Mouse (Mus musculus) embryo, embryonic 9.5 days (tissue): ENCODE results near the gene Ndufa5.

Experiments used
- DNase-seq: peaks from one replicate; pipeline ENCODE4 v3.0.0-alpha.2; 2017; ENCODE audit errors: extremely low spot score

Gene Ndufa5

DNA sequence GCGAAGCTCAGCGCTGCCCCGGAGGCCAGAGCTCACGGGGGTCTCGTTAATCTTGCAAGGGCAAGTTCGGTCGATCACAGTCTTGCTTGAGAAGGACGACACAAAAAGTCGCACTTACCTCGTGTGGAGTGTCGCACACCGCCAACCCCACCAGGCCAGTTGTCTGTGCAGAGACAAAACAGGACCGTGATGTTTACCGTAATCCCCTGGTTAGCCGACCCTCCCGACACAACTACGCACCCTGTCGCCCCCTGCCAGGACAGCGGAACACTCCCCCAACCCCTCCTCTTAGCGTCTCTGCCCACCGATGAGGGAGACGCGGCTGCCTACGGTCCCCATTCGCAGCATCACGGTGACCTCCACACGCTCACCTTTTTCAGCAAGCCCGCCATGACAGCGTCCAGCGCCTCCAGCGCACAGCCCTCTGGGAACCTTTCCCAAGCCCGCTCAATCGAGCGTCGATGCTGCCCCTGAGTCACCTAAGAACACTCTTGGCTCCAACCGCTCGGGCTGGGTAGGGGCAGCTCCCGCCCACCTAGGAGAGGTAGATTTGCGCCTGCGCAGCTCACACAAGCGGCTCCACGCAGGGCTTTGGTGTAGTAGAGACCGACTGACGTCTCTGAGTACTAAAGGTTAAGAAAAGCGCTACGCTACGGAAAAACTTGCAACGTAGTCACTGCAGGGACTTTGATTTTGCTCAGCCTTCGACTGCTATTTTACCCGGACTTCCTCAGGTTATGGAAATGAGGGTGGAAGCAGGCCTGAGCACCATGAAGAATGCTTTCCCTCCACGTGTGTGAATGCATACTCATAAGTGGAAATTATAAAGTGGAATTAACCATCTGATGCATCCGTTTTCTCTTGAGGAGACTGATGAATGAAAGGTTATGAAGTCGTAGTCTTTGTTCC is at the start of gene Ndufa5:
Gene Ndufa5 (minus strand): TSS at position 859 of the 909 bp plus-strand sequence.
- DNase-seq, result peak; percentile 89

DNA sequence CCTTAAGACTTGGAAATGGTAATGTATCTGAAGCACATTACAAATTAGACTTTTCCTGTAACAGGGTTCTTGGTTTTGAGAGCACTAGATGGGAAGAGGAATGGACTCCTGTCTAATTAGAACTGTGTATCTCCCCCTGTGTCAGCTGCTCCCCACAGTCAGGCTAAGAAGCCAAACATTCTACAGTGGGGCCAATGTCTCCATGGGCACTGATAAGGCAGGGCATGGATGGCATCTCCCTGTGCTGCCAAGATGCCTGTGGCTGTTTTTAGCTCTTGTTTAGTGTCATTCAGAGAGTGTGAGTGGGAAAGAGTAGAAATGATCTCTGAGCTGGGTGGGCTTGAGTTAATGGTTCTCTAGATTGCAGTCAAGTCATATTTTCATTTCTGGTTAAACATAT is 45.5 kb upstream of the Ndufa5 start:
- DNase-seq, result no peak

DNA sequence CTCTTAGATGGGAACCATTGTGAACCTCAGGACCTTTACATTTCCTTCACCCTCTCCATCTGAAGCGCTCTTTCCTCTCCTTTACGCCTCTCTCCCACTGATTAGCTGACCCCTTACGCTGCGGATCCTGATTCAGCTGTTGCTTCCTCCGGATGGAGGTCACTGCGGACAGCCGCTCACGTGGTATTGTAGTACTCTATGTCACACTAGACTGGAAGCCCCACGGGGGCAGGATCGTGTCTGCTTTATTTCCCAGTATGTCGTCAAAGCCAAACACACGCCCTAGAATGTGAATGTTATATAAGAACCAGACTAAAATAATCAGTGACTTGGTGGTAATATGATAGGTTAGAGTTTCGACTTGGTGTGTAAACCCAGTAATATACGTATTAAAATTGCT is 44.6 kb upstream of the Ndufa5 start:
- no peak for DNase-seq

DNA sequence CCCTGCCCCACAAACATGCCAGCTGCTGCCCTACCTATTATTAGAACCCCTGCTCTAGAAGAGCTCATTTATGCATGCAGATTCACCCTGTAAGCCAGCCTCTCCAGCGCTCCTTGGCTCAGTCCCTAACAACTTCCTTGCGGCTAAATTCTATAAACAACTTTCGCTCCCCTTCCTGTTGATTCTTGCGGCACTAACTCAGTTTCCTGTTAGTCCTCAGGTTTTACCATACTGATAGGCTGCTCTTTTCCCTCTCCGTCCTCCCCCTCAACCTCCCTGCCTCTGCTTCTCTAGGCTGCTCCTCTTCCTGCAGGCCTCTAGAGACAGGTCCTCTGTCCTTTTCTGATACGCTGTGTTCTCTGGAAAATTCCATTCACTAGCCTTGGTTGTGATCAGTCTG is 43.3 kb upstream of the Ndufa5 start:
- DNase-seq, result no peak

DNA sequence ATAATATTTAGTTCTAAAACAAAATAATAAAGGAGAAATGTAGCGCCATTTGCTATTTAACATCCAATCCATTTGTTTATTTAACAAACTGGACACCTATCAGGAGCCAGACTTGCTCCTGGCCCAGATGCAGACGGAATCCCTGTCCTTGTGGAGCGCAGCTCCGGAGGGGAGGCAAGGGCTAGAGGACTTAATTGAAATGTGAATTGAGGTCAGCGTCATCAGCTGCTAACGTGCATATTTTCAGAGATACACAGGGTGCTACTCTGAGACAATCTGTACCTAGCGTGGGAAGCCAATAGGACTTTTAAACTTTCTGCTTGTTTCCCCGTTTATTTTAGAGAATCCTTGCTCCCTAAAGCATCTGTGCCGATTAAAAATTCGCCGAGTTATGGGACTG is 42.5 kb upstream of the Ndufa5 start:
- no peak for DNase-seq

DNA sequence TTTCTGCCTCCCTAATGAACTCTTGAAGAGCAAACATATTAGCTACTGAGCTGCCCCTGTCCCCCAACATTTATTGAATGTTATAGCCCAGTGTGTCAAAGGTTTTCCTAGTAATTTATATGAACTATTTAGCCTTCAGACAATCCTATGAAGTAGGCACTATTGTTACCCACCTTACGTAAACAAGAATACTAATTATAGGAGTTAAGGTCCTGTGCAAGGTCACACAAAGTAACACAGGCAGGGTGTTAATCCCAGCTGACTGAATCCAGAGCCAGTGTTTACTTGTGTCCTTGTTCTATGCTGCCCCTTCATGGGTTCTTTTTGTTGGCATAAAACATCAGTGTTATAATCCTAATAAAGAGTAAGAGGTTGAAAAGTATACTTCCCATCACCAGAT is 41.9 kb upstream of the Ndufa5 start:
- no peak for DNase-seq

DNA sequence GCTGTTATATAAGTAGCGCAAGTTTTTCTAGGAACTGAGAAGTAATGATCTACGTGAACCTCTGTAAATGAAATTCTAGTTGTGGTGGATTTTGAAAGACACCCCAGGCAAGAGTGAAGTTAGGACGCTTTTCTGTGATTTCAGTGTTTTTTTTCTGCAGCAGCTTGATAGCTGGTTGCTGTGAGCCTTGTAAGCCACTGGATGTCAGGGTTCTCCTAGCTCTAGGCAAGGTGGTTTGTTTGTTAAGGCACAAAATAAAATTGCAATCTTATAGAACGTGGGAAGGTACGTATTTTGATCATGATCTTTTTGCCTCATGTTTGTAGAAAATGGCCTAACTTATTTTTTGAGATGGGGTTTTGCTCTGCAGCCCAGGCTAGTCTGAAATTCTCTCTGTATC is 41.1 kb upstream of the Ndufa5 start:
- no peak for DNase-seq

DNA sequence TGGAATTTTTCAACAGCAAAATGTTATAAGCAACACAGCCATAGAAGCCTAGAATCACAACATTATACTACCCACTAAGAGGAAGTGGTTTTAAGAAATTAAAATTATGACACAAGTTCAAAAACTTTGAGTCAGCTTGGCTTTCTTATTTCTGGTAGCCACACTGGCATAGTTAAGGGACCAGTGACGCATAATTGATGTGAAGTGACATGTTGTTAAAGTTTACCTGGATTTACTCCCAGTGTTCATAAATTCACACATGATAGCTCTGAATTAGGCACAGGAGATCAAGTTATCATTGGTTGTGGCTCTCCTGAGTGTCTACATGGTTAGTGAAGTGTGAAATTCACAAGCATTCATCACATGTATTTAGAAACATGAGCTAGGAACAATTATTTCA is 37.1 kb upstream of the Ndufa5 start:
- no peak for DNase-seq

DNA sequence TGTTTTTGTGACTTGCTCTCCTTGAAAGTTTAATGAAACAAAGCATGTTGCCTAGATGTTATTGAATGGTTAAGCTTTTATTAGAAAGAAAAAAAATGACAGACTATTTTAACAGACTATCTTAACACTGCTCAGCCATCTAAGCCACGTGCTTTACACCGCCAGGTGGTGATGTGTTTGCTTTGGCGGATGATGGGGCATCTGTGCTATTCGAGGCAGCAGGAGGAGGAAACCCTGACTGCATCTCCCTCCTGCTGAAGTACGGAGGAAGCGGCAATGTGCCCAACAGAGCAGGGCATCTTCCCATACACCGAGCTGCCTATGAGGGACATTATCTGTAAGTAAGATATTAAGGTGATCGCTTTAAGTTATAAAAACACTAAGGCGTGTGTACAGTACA is 36.3 kb upstream of the Ndufa5 start:
- DNase-seq, result no peak

DNA sequence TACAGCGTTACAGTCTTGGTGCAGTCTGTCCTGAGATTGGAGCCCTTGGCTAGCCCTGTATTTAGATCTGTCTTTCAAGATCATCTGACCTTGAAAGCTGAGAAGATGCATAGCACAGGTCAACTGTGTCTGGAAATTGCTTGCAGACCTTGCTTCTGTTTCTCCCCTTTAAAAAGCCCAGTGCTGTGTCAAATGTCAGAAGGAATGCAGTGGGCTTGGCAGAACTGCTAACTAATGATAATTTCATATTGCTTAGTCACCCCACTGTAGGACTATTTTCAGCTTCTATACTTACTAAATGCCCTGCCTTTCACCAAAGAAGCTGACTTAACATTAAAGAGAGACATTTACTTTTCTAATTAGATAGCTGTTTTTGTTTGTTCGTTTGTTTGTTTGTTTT is 27.7 kb upstream of the Ndufa5 start:
- DNase-seq, result no peak

DNA sequence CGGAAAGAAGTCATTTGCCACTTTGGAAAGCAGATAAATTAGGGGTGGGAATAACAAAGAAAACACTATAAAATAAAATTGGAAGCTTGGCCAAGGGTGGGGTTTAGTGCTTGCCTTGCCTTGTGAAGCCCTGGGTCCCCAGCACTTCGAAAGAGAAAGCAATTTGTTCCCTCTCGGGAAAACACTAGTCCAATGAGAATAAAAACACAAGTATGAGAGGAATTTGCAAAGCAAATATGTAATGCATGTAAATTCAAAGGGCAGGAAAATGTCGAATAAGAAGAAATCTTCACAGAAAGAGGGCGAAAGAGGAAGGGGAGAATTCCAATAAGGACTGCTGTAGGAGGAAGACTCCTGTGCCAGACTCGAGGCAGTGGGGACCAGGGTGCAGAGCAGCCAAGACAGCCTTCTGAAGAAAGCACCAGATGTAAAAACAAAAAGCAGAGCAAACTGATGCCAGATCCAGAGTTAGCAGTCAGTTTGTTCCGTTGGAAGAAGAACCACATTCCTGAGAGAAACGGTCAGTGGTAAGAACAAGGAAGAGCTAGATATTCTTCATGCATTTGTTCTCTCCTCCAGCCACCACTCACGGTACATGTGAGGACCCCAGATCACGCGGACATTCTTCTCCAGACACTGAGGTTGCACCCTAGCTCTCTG is 26.7 kb upstream of the Ndufa5 start:
- DNase-seq, result no peak

DNA sequence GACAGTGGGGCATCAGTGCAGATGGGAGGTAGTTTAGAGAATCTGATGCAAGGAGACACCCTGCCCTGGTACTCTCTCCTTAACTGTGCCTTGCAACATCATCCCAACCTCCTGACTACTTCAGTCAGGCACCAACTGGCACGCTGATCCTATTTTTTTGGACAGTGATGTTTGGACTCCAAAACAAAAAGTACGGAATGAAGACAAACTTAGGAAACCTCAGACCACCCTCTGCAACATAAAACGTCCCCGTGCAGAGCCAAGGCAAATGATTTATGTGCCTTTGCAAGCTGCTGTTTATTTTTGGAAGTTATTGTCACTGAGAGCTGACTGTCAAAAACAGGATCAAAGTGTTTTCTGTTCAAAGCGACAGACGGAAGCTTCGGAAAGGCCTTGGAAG is 24.2 kb upstream of the Ndufa5 start:
- no peak for DNase-seq

DNA sequence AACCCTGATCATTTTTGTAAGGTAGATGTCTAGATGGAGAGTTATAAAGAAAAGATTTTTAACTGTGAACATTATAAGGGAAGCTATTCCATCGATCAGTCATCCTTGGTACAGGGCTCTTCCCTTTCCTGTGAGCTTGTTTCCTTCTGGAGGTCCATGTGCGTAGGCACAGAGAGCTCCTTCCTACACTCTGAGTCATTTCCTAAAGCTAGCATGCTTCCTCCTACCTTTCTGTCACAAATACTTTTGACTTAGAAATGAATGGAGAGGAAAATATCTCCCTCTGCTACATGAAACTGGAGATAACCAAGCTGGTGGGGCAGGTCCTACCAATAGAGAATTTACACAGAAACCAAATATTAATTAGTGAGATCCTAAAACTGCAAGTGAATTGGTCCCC is 22.0 kb upstream of the Ndufa5 start:
- DNase-seq, result no peak

DNA sequence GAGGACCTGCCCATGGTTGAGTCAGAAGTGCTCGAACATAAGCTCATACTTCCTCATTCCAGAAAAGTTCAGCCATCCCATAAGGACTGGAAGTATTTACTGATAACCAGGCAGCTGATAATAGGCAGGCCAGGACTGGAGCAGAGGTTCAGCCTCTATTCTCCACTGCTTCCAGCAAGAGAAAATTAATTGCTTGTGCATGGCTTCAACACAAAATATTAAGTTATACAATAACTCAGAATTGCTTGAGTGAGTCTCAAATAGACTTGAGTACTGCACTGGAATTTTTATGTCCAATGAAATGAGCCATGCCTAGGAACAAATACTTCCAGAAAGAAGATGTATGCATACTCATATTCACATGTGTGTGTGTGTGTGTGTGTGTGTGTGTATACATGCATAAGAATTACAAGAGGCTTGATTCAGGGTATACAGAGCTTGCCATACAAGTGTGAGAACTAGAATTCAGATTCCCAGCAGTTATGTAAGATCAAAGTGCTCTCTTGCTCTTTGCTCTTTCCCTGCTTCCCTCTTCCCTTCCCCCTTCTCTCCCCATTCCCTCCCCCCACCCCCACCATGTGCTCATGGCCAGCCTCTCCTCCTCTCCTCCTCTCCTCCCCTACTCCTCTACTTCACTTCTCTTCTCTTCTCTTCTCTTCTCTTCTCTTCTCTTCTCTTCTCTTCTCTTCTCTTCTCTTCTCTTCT is 19.1 kb upstream of the Ndufa5 start:
- no peak for DNase-seq

DNA sequence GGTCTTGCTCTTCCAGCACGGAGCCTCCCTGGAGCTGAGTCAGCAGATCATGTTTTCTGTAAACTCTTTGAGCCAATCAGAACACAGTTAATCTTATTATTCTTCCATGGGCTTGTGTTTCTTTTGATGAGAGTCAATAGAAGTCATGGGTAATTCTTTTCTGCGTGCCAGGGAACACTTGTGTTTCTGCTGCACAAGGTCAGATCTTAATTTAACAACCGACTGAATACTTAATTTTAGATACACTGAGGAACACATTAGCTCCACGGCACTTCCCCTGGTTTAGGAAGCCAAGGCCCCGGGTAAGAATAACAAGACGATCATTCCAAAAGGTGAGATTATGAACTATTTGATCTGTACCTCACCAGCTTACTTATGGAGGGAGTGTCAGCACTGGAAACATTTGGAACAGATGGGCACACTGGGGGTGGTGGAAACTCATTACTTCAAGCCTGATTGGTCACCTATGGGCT is 15.3 kb upstream of the Ndufa5 start:
- DNase-seq, result no peak

DNA sequence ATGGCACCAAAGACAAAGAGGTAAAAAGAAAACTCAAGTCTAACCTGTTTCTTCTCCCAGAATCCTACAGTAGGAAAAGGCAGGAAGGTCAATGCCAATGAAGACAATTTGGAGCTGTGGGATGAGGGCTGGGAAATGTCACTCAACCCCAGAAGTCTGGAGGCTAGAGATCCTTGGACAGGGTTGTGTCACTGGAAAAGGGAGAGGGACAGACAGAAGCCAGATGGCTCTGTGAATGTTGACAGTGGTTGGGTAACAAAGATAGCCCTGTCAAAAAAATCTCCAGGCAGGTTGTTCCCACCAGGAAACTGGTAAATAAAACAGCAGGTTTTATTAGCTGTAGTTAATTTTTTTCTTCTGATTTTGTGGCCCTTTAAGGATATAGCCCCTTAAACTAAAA is 14.6 kb upstream of the Ndufa5 start:
- DNase-seq, result no peak

DNA sequence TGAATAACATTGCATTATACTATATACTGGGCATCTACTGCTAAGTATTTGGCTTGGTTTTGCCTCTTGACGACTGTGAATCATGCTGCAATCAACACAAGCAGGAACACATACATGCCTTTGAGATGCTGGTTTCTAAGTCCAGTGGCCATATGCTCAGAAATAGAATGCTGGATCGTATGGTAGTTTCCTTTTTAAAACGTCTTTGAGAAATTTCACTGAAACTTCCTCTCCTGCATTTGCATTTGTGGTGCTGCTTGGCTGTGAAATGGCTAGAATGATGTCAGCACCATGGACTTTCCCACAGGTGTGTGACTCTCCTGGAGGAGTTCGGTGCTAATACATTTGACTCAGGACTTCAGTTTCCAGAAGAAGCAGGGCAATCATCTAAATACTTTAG is 12.3 kb upstream of the Ndufa5 start:
- no peak for DNase-seq

DNA sequence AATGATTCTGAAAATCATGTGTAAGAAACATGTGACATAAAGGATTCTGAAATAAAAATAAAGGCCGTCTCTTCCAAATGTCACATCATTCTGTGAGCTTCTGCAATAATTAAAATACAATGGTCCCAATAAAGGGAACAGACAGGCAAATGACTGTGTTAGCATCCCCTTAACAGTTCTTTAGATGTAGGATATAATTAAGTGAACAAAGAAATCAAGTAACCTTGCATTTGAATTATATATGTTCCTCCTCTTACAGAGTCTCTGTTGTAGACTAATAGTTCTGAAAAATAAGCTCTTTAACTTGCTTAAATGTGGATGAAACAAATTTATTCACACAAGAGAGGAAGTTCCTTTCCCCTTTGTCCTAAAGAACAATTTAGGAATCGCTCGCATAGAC is 10.6 kb upstream of the Ndufa5 start:
- no peak for DNase-seq

DNA sequence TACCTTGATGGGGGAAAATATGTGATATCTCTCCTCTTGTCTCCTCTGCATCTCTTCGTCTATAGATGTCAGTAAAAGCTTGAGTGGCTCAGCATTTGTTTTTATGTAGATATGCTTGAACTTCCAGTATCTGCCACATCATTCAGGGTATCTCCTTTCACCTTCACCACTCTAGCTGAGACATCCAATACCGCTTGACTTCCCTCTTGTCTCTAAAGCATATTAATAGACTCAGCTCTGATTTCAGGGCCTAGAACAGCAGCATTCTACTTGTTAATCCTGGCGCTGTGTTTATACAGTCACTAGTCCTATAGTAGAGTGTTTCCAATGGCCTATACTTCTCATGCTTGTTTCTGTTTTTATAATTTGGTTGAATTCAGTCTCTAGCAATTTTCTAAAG is 5.0 kb upstream of the Ndufa5 start:
- DNase-seq, result no peak

DNA sequence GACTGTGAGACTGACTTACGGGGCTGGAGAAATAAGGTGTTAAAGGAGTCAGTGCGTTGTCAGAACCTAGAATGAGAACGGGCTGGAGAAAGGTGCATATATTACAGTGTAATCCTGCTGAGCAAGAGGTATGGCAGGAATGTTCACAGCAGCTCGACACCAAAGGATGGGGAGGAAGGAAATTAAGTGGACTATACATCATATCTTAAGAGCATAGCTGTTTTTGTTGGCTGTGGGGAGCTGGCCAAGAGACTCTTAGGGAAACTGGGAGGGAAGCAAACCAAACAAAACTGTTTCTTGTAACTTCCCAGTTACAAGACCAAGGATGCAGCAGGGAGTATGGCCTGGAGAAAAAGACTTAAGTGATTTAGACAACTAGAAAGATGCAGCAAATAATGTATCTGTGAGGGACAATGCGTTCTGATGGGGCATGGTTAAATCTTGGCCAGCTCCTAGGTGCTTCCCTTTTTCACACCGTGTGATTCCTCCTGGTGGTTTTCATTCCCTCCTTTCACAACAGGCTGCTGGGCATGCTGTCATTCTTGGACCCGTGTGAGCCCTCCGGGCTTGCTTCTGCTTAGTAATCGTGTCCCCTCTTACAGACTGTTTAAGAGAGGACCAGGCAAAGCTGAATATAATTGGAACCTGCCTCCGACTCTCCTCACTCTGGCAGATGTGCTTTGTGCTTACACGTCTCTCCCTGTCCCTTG is 3.1 kb upstream of the Ndufa5 start:
- peak; percentile 23 for DNase-seq

DNA sequence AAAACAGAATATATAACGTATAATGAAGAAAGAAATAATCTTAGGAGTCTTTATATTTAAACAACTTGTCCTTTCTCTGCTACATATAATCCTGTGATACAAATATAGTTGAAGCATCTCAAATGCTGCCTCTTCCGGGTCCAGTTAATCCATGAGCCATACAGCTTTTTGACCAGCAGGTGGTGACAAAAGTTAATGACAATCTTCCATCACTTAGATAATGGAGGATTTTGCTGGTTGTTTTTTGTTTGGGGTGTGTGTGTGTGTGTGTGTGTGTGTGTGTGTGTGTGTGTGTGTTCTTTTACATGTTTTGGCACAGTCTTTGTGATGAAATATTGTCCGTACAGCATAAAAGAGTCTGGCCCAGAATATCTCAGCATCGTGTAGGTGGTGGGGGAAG is 2.4 kb upstream of the Ndufa5 start:
- DNase-seq, result peak; percentile 42

DNA sequence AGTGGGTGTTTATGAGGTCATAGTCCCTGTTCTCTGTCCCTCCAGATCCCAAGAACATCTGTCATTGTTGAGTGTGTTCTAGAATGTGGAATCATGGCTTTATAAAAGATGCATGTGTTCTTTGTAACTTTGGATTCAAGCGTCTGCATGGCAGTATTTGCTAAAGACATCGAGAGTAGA is 141 bp upstream of the Ndufa5 start, which contains the start of gene Asb15:
Gene Asb15 (plus strand): TSS at position 81 of the 180 bp plus-strand sequence.
- no peak for DNase-seq
